Mouse (Mus musculus) right cerebral cortex, postnatal 10 days (tissue): ENCODE data around the gene Fbxl15.

Experiments
- DNase-seq, 2 experiments: peaks; one replicate each; pipeline ENCODE4 v3.0.0; 2021; ENCODE audit warnings: low spot score in 2 of 2

Gene Fbxl15

DNA sequence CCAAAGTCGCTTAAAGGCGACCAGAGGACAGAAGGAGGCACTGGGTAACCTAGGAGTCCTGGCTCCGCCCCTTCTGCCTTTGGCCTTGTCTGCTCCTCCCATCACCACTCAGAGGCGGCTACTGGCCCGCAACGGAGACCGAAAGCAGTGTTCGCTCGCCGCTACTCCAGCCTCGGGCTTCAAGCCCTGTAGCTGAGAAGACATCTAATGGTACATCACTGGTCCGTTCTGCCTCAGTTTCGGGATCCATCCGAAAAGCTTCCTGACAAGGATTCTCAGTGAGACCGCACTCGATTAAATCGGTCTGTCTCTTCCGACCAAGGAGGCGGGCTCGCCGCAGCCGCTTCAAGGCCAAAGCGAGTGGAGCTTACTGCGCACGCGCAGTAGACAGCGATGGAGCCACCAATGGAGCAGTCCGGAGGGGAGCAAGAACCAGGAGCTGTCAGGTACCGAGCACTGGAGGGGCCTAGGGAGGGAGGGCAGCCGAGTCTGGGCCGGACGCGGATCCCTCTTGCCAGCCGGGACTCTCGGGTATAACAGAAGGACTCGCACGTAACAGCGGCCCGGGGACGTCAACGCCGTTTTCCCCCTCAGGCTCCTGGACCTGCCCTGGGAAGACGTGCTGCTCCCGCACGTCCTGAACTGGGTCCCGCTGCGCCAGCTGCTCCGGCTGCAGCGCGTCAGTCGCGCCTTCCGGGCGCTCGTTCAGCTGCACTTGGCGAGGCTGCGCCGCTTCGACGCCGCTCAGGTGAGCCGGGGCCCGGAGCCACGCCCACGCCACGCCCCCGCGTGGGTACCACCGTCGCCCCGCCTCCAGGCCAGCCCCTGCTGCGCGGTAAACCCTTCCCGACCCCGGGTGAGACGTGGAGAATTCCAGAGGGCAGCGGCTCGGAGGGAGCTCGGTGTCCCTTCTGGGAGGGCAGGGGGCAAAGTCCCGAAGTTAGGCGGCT lies at the start of gene Fbxl15:
Gene Fbxl15, plus strand, starts transcription at position 104 of the 950 bp plus-strand sequence.
- DNase-seq, result peak; percentile 98

DNA sequence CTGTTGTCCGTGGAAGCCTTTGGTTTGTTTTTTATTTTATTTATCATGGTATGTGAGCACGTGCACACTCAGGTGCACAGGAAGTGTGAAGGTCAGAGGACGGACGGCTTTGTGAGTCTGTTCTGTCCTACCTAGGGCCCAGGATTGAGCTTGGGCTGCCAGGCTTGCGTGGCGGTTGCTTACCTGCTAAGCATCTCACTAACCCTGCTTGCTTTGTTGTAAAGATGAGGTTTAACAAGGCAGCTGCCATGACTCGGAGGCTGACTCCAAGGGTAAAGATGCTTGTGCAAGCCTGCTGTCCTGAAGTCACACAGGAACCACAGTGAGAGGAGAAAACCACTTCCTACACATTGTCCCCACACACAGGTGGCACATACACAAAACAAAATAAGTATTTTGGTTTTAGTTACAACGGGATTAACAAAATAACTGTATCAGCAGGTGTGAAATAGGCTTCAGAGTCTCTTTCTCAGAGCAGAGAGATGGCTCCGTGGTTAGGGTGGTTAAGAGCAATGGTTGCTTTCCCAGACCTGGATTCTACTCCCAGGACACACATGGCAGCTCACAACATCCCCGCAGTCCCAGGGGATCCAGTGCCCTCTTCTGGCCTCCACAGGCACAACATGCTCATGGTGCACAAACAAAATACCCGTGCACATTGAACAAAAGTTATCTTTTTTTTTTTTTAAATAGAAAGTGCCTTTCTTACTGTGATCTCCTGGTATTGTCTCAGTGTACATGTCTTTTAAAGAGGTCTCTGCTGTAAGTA lies 45.7 kb upstream of the Fbxl15 start:
- no peak for DNase-seq

DNA sequence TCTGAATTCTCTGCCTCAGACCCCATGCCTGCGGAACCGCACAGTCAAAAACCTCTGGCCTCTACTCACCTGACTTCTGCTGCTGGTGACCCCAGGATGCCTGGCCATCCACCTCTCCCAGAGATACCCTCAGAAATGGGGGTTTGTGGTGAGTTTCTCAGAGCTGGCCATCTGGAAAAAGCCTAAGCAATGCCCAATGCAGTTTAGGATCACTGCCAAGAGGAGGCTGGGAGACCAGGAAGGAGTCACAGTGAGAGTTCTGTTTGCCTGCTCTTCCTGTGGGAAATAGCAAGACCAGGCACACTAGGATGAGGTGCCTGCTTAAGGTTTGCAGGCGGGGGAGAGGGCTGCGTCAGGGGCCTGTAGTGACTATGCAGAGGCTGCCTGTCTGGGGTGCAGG lies 43.3 kb upstream of the Fbxl15 start:
- no peak for DNase-seq

DNA sequence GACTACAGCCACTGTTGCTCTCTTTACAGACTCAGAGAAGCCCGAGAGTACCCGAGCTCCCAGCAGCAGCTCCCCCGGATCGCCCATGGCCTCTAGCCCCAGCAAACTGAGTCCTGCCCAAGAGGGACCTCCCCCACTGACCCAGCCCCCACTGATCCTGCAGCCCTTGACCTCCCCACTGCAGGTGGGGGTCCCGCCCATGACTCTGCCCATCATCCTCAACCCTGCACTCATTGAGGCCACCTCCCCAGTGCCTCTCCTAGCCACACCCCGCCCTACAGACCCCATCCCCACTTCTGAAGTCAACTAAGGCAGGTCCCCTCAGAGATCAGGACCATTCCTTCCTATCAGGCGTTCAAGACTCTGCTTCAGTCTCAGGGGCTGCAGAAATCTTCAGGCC lies 42.4 kb upstream of the Fbxl15 start:
- no peak for DNase-seq

DNA sequence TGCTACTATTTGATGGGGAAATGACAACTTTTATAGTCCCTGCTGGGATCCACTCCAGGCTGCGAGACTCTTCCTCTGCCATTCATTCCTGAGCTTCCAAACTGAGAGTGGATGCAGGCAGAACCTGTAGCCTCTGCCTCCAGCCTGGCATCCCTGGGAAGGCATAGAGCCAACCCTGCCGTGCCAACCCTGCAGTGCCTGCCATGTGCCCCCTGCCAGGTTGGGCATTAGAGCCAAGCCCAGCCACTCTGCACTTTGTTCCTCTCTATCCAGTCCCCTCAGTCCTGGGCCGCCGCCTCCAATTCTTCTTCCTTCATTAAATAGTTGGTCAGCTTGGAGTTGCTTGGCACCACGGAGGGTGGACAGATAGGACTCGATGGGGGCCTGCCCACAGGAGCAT lies 41.9 kb upstream of the Fbxl15 start:
- peak in 1 of 2 experiments; percentile 50 for DNase-seq

DNA sequence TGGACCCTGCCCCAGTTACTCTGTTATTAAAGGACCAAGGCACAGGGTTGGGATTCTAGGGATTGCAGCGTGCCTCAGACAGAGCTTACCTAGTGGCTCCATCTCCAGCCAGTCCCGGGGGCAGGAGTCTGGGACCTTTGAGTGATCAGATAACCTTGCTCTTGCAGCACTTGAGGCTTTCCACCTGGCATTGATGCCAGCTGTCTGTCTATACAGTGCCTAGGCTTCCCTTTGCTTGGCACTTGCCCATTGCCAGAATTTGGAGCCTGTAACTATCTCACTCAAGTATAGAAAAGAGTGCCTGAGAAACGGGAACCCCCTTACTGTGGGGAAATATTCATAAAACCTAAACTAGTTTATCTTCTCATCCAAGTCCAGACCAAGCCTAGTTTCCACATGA lies 41.1 kb upstream of the Fbxl15 start:
- no peak for DNase-seq

DNA sequence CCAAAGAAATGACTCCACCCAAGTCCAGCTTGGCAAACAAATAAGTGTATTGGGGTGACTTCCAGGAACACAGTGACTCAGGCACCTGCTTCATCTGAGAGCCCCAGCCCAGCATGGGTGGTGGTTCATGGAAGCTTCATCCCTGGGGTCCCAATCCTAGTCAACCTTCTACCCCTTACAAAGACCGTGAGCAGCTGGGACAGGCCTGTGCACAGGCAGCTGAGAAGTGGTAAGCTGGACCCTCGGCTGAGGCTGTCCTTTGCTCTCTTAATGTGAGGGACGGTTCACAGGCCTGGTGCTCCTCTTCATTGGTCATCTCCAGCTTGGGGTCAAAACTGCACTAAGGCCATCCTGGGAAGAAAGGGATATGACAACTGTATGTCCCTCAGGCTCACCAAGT lies 40.4 kb upstream of the Fbxl15 start:
- no peak for DNase-seq

DNA sequence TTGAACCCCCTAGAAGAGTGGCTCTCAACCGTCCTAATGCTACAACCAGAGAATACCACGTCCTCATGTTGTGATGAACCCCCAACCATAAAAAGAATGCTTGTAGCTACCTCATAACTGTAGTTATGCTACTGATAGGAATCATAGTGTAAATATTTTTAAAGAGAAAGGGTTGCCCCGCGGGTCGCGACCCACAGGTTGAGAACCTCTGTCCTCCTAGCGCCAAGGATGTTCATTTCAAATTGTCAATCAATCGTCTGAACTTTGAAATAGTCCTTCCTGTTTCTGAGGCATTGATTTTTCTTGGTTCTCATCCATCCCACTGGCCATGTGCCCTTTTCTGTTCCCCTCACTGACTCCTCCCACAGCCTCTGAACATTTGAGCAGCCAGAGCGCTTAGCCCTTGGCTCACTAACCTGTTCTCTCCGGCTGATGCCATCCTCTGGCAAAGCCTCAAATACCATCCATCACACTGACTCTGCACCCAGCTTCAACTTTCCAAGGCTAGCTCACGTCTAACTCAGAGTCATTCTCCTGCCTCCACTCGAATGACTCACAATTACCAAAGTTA lies 37.4 kb upstream of the Fbxl15 start:
- DNase-seq, result no peak

DNA sequence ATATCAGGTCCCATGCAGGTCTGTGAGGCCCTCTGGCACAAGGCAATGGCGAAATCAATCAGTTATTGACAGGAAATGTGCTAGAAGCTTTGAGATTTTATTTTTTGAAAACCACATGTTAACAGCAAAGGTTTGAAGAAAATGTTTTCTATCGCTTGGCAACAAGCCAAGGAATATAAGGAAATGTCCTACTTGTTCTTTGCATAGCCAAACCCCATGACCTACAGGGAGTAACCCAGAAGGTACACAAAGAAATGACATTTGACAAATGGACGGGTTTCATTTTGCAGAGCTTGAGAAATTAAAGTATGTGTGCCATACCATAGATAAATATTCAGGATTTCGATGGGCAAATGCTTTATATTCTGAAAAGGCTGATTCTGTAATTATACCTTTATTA lies 31.0 kb upstream of the Fbxl15 start:
- DNase-seq, result no peak

DNA sequence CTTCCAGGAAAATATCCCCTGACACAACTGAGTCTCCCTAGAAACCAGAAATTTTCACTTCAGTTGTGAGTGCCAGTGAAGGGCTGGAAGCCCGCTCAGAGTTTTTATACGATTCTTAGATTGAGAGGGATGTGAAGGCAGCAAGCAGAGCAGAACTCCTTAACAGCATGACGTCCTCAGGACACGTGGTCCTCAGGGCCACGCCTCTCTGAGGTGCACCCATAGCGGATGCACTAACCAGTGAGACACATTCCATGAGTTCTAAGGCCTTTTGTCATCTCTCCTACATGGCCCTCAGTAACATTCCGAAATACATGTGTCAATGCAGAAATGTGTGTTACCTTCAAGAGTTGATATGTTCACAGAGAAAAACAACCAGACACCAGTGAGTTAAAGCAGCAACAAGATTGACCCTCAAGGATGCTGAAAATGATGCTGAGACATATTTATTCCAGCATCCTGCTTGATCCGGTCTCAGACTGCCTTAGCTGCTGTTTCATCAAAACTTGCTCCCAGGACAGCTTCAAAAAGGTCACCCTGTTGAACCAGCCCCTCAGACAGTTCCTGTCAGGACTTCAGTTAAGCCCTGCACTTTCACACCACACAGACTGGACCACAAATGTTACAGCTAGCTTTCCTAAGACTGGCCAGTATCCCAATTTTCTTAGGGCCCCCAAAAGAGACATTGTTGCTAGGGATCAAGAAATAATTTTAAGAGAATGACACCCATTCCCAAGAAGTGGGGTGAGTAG lies 27.5 kb upstream of the Fbxl15 start:
- DNase-seq, result peak in 1 of 2 experiments; percentile 15

DNA sequence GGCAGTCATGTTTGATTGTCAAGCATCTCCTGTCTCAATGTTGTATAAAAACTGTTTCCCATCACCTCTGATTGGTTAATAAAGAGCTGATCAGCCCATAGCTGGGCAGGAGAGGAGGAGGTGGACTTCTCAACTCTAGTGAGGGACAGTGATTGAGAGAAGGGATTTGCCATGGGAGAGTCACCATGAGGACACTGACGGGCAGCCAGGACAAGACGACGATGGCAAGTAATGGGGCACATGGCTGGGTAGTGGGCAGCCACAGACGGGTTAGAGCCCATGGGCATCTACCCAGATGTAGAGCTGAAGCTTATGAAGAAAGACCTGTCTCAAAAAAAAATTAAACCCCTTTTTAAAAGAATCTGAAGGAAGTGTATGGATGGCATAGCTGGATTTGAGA lies 25.4 kb upstream of the Fbxl15 start:
- peak in 1 of 2 experiments; percentile 12 for DNase-seq

DNA sequence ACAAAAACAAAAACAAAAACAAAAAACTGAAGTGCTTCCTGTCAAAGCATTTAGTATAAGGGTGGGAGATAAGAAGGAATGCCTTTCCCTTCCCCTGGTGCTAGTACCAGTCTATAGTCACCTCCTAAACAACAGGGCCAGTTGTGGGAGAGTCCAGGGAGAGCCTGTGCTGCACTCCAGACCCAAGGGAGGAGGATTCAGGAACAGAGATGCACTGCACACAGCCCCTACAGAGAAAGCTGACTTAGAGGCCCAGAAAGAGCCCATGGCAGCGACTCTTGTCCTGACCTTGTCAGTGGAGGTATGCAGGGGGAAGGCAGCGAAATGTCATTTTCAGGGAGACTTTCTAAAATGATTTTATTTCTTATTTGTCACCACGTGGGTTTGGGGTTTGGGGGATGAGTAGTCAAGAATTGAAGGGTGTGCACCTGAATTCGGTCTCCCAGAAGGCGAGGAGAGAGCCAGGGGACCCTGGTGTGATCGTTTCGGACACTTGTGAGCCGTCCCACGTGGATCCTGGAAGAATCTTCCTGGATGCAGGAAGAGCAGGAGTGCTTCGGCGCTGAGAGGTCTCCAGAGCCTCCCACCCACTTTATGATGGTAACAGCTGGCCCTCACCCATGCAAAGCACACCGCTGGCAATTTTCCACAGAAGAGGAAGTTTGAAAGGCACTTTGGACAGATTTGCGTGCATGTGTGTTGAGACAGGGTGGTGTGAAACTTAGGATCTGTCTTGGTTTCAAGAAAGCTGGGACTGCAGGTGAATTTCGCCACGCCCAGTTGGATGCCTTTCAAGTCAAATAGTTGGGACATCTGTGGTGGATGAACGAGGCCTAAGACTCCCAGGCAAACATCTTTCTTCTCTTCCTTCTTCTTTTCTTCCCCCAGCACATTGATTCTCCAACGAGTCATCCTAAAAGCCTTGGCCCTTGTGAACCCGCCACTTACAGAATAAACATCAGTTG lies 24.5 kb upstream of the Fbxl15 start:
- DNase-seq, result peak; percentile 18 to 24

DNA sequence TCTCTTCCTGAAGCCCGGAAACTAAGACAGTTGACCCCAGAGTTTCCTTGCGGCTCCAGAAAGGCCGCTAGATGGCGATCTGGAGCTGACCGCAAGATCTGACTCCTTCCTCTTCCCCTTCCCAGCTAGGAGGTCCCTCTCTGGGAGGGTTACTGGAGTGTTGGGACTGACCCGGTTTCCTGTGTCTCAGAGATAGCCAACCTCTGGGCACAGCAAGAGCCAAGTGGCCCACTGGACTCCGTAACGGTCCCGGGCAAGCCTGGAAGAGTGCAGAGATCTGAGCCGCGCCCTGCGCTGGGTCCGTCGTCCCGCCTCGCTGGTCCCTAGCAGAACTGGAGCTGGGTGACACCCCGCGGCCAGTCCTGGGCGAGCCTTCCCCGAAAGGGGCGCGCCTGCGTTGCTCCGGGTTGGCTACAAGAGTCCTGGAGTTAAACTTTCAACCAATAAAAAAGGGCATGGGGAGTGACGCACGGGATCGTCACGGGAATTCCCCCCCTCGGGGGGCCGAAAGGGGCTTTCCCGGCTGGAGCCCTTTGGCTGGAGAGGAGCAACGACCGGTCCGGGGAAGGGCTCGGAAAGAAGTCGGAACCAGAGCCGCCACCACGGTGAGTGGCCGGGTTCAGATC lies 23.7 kb upstream of the Fbxl15 start, which contains the start of gene Nfkb2:
Gene Nfkb2, plus strand, starts transcription at position 105 of the 626 bp plus-strand sequence.
- peak; percentile 89 to 90 for DNase-seq

DNA sequence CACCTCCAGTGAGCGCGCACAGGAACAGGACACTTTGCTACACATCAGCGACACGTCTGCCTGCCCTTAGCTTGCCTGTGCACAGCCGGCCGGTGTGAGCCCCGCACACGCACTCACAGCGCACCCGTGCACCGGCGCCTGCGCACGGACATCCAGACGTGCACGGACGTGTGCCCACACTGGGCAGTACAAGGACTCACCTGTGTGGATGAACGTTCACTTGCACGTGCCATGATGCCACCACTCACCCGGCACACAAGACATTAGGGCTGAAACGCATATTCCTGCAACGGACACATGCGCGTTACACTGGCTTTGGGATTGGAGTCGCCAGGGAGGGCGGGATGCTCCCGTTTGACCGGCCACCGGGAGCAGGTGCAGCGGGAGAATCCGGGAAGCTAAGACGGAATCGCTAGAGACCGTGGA lies 23.1 kb upstream of the Fbxl15 start:
- DNase-seq, result peak in 1 of 2 experiments; percentile 38

DNA sequence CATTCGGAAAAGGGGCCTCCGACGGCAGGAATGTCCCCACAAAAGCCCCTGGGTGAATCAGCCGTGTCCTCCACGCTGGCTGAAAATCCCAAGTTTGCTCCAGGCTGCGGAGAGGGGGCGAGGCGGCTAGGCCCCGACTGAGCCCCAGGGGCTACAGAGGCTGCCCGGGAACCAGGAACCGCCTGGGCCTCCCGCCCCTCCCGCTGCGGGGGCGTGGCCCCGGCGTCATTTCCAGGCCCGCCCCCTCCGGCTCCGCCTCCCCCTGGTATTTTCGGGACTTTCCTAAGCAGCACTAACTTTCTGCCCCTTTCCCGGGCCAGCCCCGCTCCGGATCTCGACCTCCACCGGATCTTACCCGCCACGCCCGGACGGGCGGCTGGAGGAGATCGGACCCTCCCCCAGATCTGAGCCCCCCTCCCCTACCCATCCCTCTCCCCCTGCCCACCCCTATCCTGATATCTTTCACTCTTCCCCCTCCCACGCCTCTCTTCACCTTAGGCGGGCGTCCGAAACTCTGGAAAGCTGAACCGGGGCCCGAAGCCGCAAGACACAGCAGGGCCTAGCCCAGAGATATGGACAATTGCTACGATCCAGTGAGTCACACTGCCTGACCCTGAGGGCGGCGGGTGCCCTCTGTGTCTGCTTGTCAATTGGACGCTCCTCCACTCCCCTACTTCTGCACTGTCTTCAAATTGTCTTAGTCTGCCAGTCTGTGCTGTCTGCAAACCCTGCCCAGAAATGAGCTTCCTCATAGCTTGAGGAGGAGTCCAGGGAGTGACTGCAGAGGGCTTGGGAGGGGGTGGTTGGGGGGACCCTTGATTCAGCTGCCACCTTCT lies 22.3 kb upstream of the Fbxl15 start:
- DNase-seq, result peak; percentile 77 to 80

DNA sequence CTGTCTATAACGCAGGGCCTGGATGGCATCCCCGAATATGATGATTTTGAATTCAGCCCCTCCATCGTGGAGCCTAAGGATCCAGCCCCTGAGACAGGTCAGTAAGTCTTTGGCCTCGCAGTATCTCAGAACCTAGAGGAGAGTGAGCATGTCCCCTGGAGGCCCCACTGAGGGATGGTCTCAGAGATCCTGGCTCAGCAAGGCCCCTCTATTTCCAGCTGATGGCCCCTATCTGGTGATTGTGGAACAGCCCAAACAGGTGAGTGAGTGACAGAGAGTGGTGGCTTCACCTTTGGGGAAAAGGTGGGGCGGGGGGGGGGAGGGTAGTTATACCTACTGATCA lies 21.7 kb upstream of the Fbxl15 start:
- peak; percentile 18 to 23 for DNase-seq

DNA sequence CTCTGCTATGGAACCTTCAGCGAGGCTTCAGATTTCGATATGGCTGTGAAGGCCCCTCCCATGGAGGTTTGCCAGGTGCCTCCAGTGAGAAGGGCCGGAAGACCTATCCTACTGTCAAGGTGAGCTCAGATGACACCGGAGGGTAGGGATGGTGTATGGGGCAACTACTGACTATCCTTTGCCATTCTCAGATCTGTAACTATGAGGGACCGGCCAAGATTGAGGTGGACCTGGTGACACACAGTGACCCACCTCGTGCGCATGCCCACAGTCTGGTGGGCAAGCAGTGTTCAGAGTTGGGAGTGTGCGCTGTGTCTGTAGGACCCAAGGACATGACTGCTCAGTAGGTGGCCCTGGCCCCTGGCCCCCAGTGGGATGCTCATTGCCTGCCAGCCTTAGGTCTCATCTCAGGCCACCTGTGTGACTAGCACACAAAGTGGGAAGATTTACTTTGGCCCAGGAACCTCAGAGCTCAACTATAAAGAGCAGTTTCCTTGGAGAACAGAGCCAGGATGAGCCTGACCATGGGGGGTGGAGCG lies 21.2 kb upstream of the Fbxl15 start:
- peak; percentile 28 to 36 for DNase-seq

DNA sequence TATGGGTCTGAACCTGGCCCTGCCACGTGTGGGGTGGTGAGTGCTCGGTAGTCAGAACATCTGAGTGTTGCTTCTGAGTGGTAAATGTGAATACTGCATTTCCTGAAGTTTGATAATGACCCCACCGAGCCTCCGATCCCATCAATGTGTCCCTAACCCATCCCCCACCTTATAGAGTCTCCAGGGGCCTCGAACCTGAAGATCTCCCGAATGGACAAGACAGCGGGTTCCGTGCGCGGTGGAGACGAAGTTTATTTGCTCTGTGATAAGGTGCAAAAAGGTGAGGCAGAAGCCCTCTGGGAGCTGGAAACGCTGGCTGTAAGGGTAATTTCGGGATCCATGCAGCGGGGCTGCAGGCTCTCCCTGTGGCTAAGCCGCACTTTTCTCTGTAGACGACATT lies 20.2 kb upstream of the Fbxl15 start:
- peak; percentile 24 to 29 for DNase-seq

DNA sequence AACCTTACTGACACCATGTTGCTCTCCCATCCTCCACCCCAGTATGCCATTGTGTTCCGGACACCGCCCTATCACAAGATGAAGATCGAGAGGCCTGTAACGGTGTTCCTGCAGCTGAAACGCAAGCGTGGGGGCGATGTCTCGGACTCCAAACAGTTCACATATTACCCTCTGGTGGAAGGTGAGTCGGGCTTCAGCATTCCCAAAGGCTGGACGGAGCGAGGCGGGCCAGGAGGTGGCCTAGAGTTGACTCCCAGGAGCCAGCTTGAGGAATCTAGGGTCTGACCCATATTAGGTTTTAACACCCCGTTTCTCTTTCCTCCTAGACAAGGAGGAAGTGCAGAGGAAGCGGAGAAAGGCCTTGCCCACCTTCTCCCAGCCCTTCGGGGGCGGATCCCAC lies 19.7 kb upstream of the Fbxl15 start:
- peak; percentile 26 to 29 for DNase-seq
